In the genomic region with DNA sequence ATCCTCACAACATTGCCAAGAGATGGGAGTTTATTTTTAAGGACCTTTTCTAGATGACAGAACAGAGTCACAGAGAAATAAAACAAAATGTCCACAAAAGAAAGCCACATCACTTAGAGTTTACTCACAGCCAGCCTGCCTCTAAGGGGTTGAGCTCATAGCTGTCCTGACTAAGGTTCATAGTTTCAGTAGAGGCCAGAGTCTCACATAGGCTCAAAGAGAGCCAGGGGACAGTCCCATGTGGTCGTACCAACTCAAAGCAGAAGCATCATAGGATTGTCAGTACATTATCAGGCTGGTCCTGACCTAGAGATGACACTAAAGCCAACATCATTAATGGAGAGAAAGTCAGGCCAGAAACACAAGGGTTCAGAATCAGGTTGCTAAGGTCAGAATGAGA, we compare ENCODE assay signal across 26 mouse cellular contexts.
"Had no signal": no experiment of that assay in that cellular context is flagged by ENCODE, and none has a peak within 500 bp of the region (broad histone marks: within the 10 kb centered on the region; RNA-seq: fewer than 3 reads in every experiment).

No protein-coding gene starts in this region.

- H3K9me3 ChIP-seq: heart, embryonic 10.5 days; heart, embryonic 12.5 days; hindbrain, embryonic 10.5 days; hindbrain, embryonic 12.5 days; intestine, embryonic 15.5 days; limb, embryonic 13.5 days; limb, embryonic 15.5 days had no signal

- DNase-seq: gastrocnemius, adult 2 months; gastrocnemius, postnatal 10 days; gastrocnemius, postnatal 25 days; heart, adult 18-20 months; heart, postnatal 10 days; heart, postnatal 4 days; kidney, adult 18-20 months; kidney, adult 8-10 months; kidney, postnatal 10 days; kidney, postnatal 25 days; kidney, postnatal 4 days; layer of hippocampus, postnatal 36 days; left cerebral cortex, postnatal 4 days had no signal

- H3K27ac ChIP-seq: gastrocnemius, adult 2 months; heart, embryonic 10.5 days; hindbrain, embryonic 10.5 days; hindbrain, embryonic 12.5 days; hindbrain, embryonic 14.5 days; intestine, embryonic 15.5 days; layer of hippocampus, adult 2 months; limb, embryonic 13.5 days; limb, embryonic 15.5 days had no signal

- H3K36me3 ChIP-seq: heart, embryonic 10.5 days; heart, embryonic 12.5 days; hindbrain, embryonic 10.5 days; hindbrain, embryonic 12.5 days; intestine, embryonic 15.5 days; limb, embryonic 13.5 days; limb, embryonic 15.5 days had no signal

- ATAC-seq: hindbrain, embryonic 16.5 days; inflammation-experienced regulatory T-cells, adult 6 months; intestine, embryonic 15.5 days; intestine, postnatal 0 days had no signal

- H3K4me1 ChIP-seq: intestine, embryonic 15.5 days; limb, embryonic 13.5 days; limb, embryonic 15.5 days had no signal

- H3K4me3 ChIP-seq: gastrocnemius, adult 2 months; heart, embryonic 10.5 days; heart, embryonic 12.5 days; hindbrain, embryonic 10.5 days; hindbrain, embryonic 12.5 days; intestine, embryonic 15.5 days; layer of hippocampus, adult 2 months; limb, embryonic 13.5 days; limb, embryonic 15.5 days had no signal

- H3K27me3 ChIP-seq: hindbrain, embryonic 12.5 days; intestine, embryonic 15.5 days; limb, embryonic 13.5 days; limb, embryonic 15.5 days had no signal

- H3K4me2 ChIP-seq: heart, embryonic 12.5 days; hindbrain, embryonic 12.5 days; hindbrain, embryonic 14.5 days; intestine, embryonic 15.5 days; limb, embryonic 13.5 days; limb, embryonic 15.5 days; liver, embryonic 11.5 days had no signal

- H3K9ac ChIP-seq: heart, embryonic 12.5 days; hindbrain, embryonic 12.5 days; hindbrain, embryonic 14.5 days; intestine, embryonic 15.5 days; limb, embryonic 13.5 days; limb, embryonic 15.5 days had no signal
